Mouse (Mus musculus) CH12.LX (cell line): Measurements from ENCODE around the gene Dis3l. TPM values are rescaled to one million over a fixed set of nuclear protein-coding genes. Genes with fewer than 3 reads are reported as not detected.

Source experiments
- DNase-seq: peaks from one replicate; pipeline ENCODE4 v3.0.0-alpha.2; 2013; ENCODE audit errors: extremely low read depth
- H3K27ac ChIP-seq: 2 replicates; pipeline ENCODE4 v1.5.1; 2012; ENCODE audit warnings: low read depth, mild to moderate bottlenecking, control low read depth, moderate library complexity; ENCODE audit not compliant: insufficient read depth
- H3K27me3 ChIP-seq: replicated peaks from 2 replicates; pipeline ENCODE3; 2012; ENCODE audit warnings: inconsistent platforms
- H3K36me3 ChIP-seq, 2 experiments: replicated peaks in 1 of 2; 2 replicates each; pipeline versions ENCODE3 to v1.6.1; 2012; ENCODE audit warnings: inconsistent platforms in 1 of 2, low read length in 1 of 2, mild to moderate bottlenecking in 1 of 2, mixed read lengths in 1 of 2, moderate library complexity in 1 of 2; ENCODE audit not compliant: control insufficient read depth in 1 of 2, insufficient read depth in 1 of 2
- H3K4me1 ChIP-seq, 2 experiments: 2 replicates each; pipeline ENCODE4 v1.6.1; 2012; ENCODE audit warnings: inconsistent platforms in 1 of 2, moderate library complexity in 1 of 2; ENCODE audit not compliant: insufficient read depth in 2 of 2, control insufficient read depth in 1 of 2
- H3K4me2 ChIP-seq: 2 replicates; pipeline ENCODE4 v1.6.1; 2012; ENCODE audit warnings: low read depth, mild to moderate bottlenecking, control low read depth; ENCODE audit not compliant: poor library complexity, insufficient read depth, severe bottlenecking
- H3K4me3 ChIP-seq, 3 experiments: fragments of 150-350 bp in 1 of 3; sonication (generic) in 1 of 3; replicated peaks in 1 of 3; 2 replicates each; pipeline versions ENCODE3 to v1.5.1; 2011 to 2012; ENCODE audit warnings: low read depth in 2 of 3, low read length in 2 of 3, mild to moderate bottlenecking in 2 of 3, moderate library complexity in 2 of 3, control low read depth in 1 of 3, improper control_type of control experiment in 1 of 3, inconsistent platforms in 1 of 3, mixed read lengths in 1 of 3; ENCODE audit not compliant: poor library complexity in 1 of 3
- H3K79me2 ChIP-seq: replicated peaks from 2 replicates; pipeline ENCODE4 v1.6.1; 2012; ENCODE audit warnings: mild to moderate bottlenecking, moderate library complexity; ENCODE audit not compliant: control insufficient read depth, poor library complexity, insufficient read depth, severe bottlenecking; ENCODE audit errors: extremely low read depth
- H3K9ac ChIP-seq: 2 replicates; pipeline ENCODE4 v1.6.1; 2012; ENCODE audit warnings: low read depth, mild to moderate bottlenecking, control low read depth, moderate library complexity; ENCODE audit not compliant: insufficient read depth
- H3K9me3 ChIP-seq: replicated peaks from 2 replicates; pipeline ENCODE3; 2012; ENCODE audit warnings: low read length, inconsistent platforms, mixed read lengths
- CHD1 ChIP-seq: IDR thresholded peaks from 2 replicates; pipeline ENCODE4 v1.6.1; 2012; ENCODE audit warnings: low read depth, low read length, improper control_type of control experiment, inconsistent platforms
- CTCF ChIP-seq, 2 experiments: IDR thresholded peaks in 1 of 2; conservative IDR thresholded peaks in 1 of 2; 2 replicates each; pipeline ENCODE4 v1.5.1; 2011 to 2012; ENCODE audit warnings: low read depth in 2 of 2, low read length in 2 of 2, improper control_type of control experiment in 1 of 2, inconsistent platforms in 1 of 2, mild to moderate bottlenecking in 1 of 2, moderate library complexity in 1 of 2
- EP300 ChIP-seq: IDR thresholded peaks from 2 replicates; pipeline ENCODE4 v1.6.1; 2011; ENCODE audit warnings: low read length, improper control_type of control experiment
- ETS1 ChIP-seq: conservative IDR thresholded peaks from 2 replicates; pipeline ENCODE4 v1.6.1; 2012; ENCODE audit warnings: low read depth, mild to moderate bottlenecking, inconsistent platforms, low read length, improper control_type of control experiment, moderate library complexity
- HCFC1 ChIP-seq: IDR thresholded peaks from 2 replicates; pipeline ENCODE4 v1.6.1; 2012; ENCODE audit warnings: low read depth, mild to moderate bottlenecking, inconsistent platforms, low read length, improper control_type of control experiment
- JUN ChIP-seq: IDR thresholded peaks from 2 replicates; pipeline ENCODE4 v1.6.1; 2011; ENCODE audit warnings: low read depth, mild to moderate bottlenecking, low read length, improper control_type of control experiment, moderate library complexity; ENCODE audit not compliant: insufficient read depth
- JUND ChIP-seq: conservative IDR thresholded peaks from 2 replicates; pipeline ENCODE4 v1.6.1; 2011; ENCODE audit warnings: low read depth, low read length, improper control_type of control experiment
- MEF2A ChIP-seq: IDR thresholded peaks from 2 replicates; pipeline ENCODE4 v1.6.1; 2014; ENCODE audit warnings: low read depth, mild to moderate bottlenecking, inconsistent platforms, low read length, improper control_type of control experiment, borderline replicate concordance
- MXI1 ChIP-seq: IDR thresholded peaks from 2 replicates; pipeline ENCODE4 v1.6.1; 2011; ENCODE audit warnings: mild to moderate bottlenecking, low read depth, low read length, improper control_type of control experiment
- MYC ChIP-seq: IDR thresholded peaks from 2 replicates; pipeline ENCODE4 v1.6.1; 2011; ENCODE audit warnings: low read depth, mild to moderate bottlenecking, improper control_type of control experiment, low read length
- PAX5 ChIP-seq: IDR thresholded peaks from 2 replicates; pipeline ENCODE4 v1.6.1; 2012; ENCODE audit warnings: low read length, inconsistent platforms, mixed read lengths
- RAD21 ChIP-seq: IDR thresholded peaks from 2 replicates; pipeline ENCODE4 v1.6.1; 2011; ENCODE audit warnings: low read depth, mild to moderate bottlenecking, low read length, improper control_type of control experiment, moderate library complexity
- SIN3A ChIP-seq: IDR thresholded peaks from 2 replicates; pipeline ENCODE4 v1.6.1; 2012; ENCODE audit warnings: low read length, improper control_type of control experiment, inconsistent platforms
- SMC3 ChIP-seq: IDR thresholded peaks from 2 replicates; pipeline ENCODE4 v1.6.1; 2011; ENCODE audit warnings: low read depth, low read length, improper control_type of control experiment
- TBP ChIP-seq: conservative IDR thresholded peaks from 2 replicates; pipeline ENCODE4 v1.6.1; 2011; ENCODE audit warnings: low read depth, low read length, improper control_type of control experiment
- TCF12 ChIP-seq: IDR thresholded peaks from 2 replicates; pipeline ENCODE4 v1.6.1; 2014; ENCODE audit warnings: low read depth, mild to moderate bottlenecking, inconsistent platforms, low read length, improper control_type of control experiment
- UBTF ChIP-seq: IDR thresholded peaks from 2 replicates; pipeline ENCODE4 v1.6.1; 2012; ENCODE audit warnings: low read depth, mild to moderate bottlenecking, inconsistent platforms, low read length, improper control_type of control experiment, moderate library complexity
- USF1 ChIP-seq: IDR thresholded peaks from 2 replicates; pipeline ENCODE4 v1.6.1; 2014; ENCODE audit warnings: low read depth, mild to moderate bottlenecking, inconsistent platforms, low read length, improper control_type of control experiment
- ZC3H11A ChIP-seq: IDR thresholded peaks from 2 replicates; pipeline ENCODE4 v1.6.1; 2012; ENCODE audit warnings: low read depth, mild to moderate bottlenecking, inconsistent platforms, low read length, improper control_type of control experiment
- ZKSCAN1 ChIP-seq: IDR thresholded peaks from 2 replicates; pipeline ENCODE4 v1.6.1; 2012; ENCODE audit warnings: low read depth, inconsistent platforms, low read length, improper control_type of control experiment, borderline replicate concordance
- ZMIZ1 ChIP-seq: IDR thresholded peaks from 2 replicates; pipeline ENCODE4 v1.6.1; 2012; ENCODE audit warnings: low read depth, mild to moderate bottlenecking, inconsistent platforms, low read length, improper control_type of control experiment
- ZNF384 ChIP-seq: IDR thresholded peaks from 2 replicates; pipeline ENCODE4 v1.6.1; 2012; ENCODE audit warnings: low read depth, low read length, improper control_type of control experiment, inconsistent platforms
- dilution Hi-C: fragments of 300-500 bp; cut with MboI; formaldehyde crosslinking; loops from 2 replicates; pipeline ENCODE4 v1.14.3; 2020; ENCODE audit warnings: low sequenced_read_pairs; ENCODE audit not compliant: extremely low pct_unique_long_range_greater_than_20kb, extremely low pct_ligation_motif_present
- in situ Hi-C: fragments of 300-500 bp; cut with MboI; formaldehyde crosslinking; loops from 3 replicates; pipeline ENCODE4 v1.14.3; 2019; ENCODE audit warnings: low sequenced_read_pairs, low pct_ligation_motif_present, low pct_unique_long_range_greater_than_20kb, mixed read lengths
- polyA plus RNA-seq: library from polyadenylated mRNA; unstranded; fragments of >175 nt; gene quantifications from 2 replicates; pipeline ENCODE4 v1.2.1, GENCODE M21; 2012; ENCODE audit warnings: low read depth; ENCODE audit not compliant: insufficient read length
- total RNA-seq, 2 experiments: library from RNA; depleted of rRNA; stranded (reverse); fragments of 300-350 nt in 1 of 2; fragments of >200 nt in 1 of 2; gene quantifications; 2 replicates each; pipeline ENCODE4 v1.2.3; 2012 to 2014

Dis3l gene
- total and polyA plus RNA-seq, 3 experiments, result 6.6 to 9.6 (median 8.8) TPM

DNA sequence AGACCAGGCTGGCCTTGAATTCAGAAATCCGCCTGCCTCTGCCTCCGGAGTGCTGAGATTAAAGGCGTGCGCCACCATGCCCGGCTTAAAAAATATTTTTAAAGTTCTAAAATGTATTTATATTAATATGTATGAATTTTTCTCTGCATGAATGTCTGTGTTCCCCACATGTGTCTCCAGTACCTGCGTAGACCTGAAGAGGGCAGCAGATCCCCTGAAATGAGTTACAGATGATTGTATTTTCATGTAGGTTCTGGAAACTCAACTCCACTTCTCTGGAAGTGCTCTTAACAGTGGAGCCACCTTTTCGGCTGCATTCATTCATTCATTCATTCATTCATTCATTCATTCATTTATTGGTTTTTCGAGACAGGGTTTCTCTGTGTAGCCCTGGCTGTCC lies 63.4 kb downstream of the Dis3l start (continued):
- TF ChIP-seq ZKSCAN1 (no peak), MYC (peak; percentile 70; the same call in 1 of the 2 replicates), JUN (no peak)

GRCm38 (mm10) chr9:64274919-64275318 lies 66.2 kb downstream of the Dis3l start:
- H3K9me3 ChIP-seq, result no peaks in the 10 kb centered on the region
- H3K4me3 ChIP-seq, result no peak overlapping the region
- in situ Hi-C loops (no loop called here), dilution Hi-C loops (no loop called here)
- peaks cover 0 to 15% of the 10 kb centered on the region in 2 experiments; a peak in 3 of 4 replicates for H3K4me1 ChIP-seq
- TF ChIP-seq ETS1 (no peak), JUN (no peak), ZC3H11A (no peak), SMC3 (peak; percentile 24; the same call in 1 of the 2 replicates), HCFC1 (no peak), TBP (no peak), CTCF (conservative IDR thresholded peaks at IDR 0.05 in 1 of 2, IDR thresholded peaks at IDR 0.05 in 1 of 2; ENCODE audit: low read depth in 2 of 2, low read length in 2 of 2) (peak; percentile 10 to 62; a peak in 2 of 4 replicates), MXI1 (no peak), PAX5 (no peak), ZMIZ1 (no peak), RAD21 (no peak; the same call in none of the 2 replicates), EP300 (no peak), TCF12 (no peak)
- H3K27me3 ChIP-seq, result no peaks in the 10 kb centered on the region
- no peaks in the 10 kb centered on the region for H3K79me2 ChIP-seq
- no peak overlapping the region for H3K4me2 ChIP-seq
- H3K36me3 ChIP-seq, result no peaks in the 10 kb centered on the region
- no peak overlapping the region for H3K9ac ChIP-seq
- peak; percentile 31 for DNase-seq
- H3K27ac ChIP-seq, result no peak overlapping the region

DNA sequence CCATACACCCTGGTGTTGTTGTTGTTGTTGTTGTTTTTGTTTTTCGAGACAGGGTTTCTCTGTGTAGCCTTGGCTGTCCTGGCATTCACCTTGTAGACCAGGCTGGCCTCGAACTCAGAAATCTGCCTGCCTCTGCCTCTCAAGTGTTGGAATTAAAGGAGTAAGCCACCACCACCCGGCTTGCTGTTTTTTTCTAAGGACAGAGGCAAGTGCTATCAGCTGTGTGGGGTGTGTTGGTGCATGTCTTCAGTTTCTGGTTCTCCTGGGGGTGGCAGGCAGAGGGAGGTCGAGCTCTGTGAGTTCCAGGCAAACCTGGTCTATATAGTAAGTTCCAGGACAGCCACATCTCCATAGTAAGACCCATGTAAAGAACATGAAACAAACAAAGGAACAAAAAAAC lies 66.8 kb downstream of the Dis3l start:
- no peak overlapping the region for H3K9ac ChIP-seq
- TF ChIP-seq ZNF384, result no peak
- no peak for TF ChIP-seq USF1
- no peak for TF ChIP-seq CHD1
- no peak for TF ChIP-seq MEF2A
- no peak for TF ChIP-seq HCFC1
- TF ChIP-seq SIN3A, result no peak
- TF ChIP-seq PAX5, result no peak
- TF ChIP-seq JUND, result no peak
- TF ChIP-seq UBTF, result no peak
- dilution Hi-C loops (no loop called here), in situ Hi-C loops (no loop called here)
- H3K4me2 ChIP-seq, result no peak overlapping the region
- H3K4me3 ChIP-seq, result no peak overlapping the region
- H3K9me3 ChIP-seq, result no peaks in the 10 kb centered on the region
- no peaks in the 10 kb centered on the region for H3K79me2 ChIP-seq
- no peaks in the 10 kb centered on the region for H3K27me3 ChIP-seq
- DNase-seq, result no peak
- H3K36me3 ChIP-seq, result no peaks in the 10 kb centered on the region
- H3K4me1 ChIP-seq, result peaks cover 0 to 15% of the 10 kb centered on the region in 2 experiments; a peak in 3 of 4 replicates
- no peak overlapping the region for H3K27ac ChIP-seq
